Mouse (Mus musculus) erythroid progenitor cell, adult 5-6 weeks (primary cell): Measurements from ENCODE around the gene Slc7a5. TPM values are rescaled to one million over a fixed set of nuclear protein-coding genes. Genes with fewer than 3 reads are reported as not detected.

Experiments
- total RNA-seq, 2 experiments: library from RNA; stranded (forward) in 1 of 2; stranded (reverse) in 1 of 2; fragments of 150-400 nt in 1 of 2; fragments of 186-747, 209-891 nt in 1 of 2; gene quantifications; 2 replicates each; pipeline versions ENCODE4 v1.2.3 to v1.2.4; 2015 to 2017; ENCODE audit warnings: low replicate concordance in 2 of 2

Slc7a5 gene
- total RNA-seq, 2 experiments from 2014 or later, result 167 to 204 TPM

Other genes starting within 250 kb of the Slc7a5 start
- not detected in 2 replicates for gene Jph3, start 178.1 kb downstream of the Slc7a5 start, total RNA-seq (2015; ENCODE audit: low replicate concordance)
- not detected in 2 replicates for gene Jph3, start 178.1 kb downstream of the Slc7a5 start, total RNA-seq (2017; ENCODE audit: low replicate concordance)
- 7.9 and 16.3 TPM in 2 replicates for gene Klhdc4, start 78.1 kb downstream of the Slc7a5 start, total RNA-seq (2015; ENCODE audit: low replicate concordance)
- gene Klhdc4, start 78.1 kb downstream of the Slc7a5 start, total RNA-seq (2017; ENCODE audit: low replicate concordance), result 15.7 and 17.9 TPM in 2 replicates
- gene Car5a, start 37.2 kb upstream of the Slc7a5 start, total RNA-seq (2015; ENCODE audit: low replicate concordance), result not detected in 2 replicates
- gene Car5a, start 37.2 kb upstream of the Slc7a5 start, total RNA-seq (2017; ENCODE audit: low replicate concordance), result not detected in 2 replicates
- gene Banp, start 42.1 kb upstream of the Slc7a5 start, total RNA-seq (2015; ENCODE audit: low replicate concordance), result 16.3 and 41.1 TPM in 2 replicates
- gene Banp, start 42.1 kb upstream of the Slc7a5 start, total RNA-seq (2017; ENCODE audit: low replicate concordance), result 42.2 and 94.6 TPM in 2 replicates